Mouse (Mus musculus): Measurements from ENCODE around the gene Jmjd6.

GRCm38 (mm10) chr11:116850085-116850484 is 6.8 kb upstream of the Jmjd6 start:
- TF ChIP-seq CTCF (IDR thresholded peaks at IDR 0.05; ENCODE audit: borderline replicate concordance, insufficient read depth, low read depth, low read length) (no peak), POLR2A (IDR thresholded peaks at IDR 0.05; ENCODE audit: borderline replicate concordance, insufficient read depth, low read length) (no peak)

Measured in cerebellum, adult 2 months (tissue).